Mouse (Mus musculus): ENCODE data around the gene Grm4.

DNA sequence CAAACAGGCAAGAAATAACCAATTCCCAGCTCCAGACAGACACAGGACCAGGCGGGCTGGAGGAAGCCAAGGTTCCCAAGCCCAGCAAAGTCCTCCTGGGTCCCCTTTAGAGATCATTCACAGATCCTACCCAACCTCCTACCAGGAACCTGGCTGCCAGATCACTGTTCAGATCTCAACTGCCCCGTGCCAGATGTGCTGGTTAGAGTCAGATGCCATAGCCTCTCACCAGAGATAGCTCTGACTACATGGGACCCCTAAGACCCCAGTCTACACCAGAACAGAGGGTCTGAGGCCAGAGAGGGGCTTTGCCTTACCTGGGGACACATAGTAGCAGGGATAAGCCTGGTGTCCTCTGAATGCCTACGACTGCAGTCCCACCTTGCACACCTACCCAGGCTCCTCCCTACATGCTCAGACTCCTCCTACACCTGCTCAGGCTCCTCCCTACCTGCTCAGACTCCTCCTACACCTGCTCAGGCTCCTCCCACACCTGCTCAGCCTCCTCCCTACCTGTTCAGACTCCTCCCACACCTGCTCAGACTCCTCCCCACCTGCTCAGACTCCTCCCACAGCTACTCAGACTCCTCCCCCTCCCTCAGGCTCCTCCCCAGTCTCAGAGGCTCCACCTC lies 63.2 kb downstream of the Grm4 start:
- TF ChIP-seq CTCF (IDR thresholded peaks at IDR 0.05; ENCODE audit: low read depth) (no peak), EP300 (optimal IDR thresholded peaks at IDR 0.05) (no peak)

Data from stomach, postnatal 0 days (tissue).